Mouse (Mus musculus) heart, embryonic 10.5 days (tissue): ENCODE results near the gene Gpr45. TPM values are rescaled to one million over a fixed set of nuclear protein-coding genes. Genes with fewer than 3 reads are reported as not detected.
A peak's percentile ranks its signal among the peaks of the same experiment; 100 is the strongest.

Experiments
- DNase-seq: peaks from one replicate; pipeline ENCODE4 v3.0.0-alpha.2; 2017; ENCODE audit warnings: low spot score
- H3K27ac ChIP-seq: fragments of 300-500 bp; sonication (generic); 2 replicates; pipeline ENCODE4 v1.5.1; 2016; ENCODE audit warnings: mild to moderate bottlenecking
- H3K27me3 ChIP-seq: fragments of 300-500 bp; sonication (generic); 2 replicates; pipeline ENCODE4 v1.6.1; 2016; ENCODE audit warnings: mild to moderate bottlenecking; ENCODE audit not compliant: poor library complexity, insufficient read depth, severe bottlenecking
- H3K36me3 ChIP-seq: fragments of 300-500 bp; sonication (generic); 2 replicates; pipeline ENCODE4 v1.6.1; 2016; ENCODE audit warnings: mild to moderate bottlenecking, moderate library complexity
- H3K4me1 ChIP-seq: fragments of 300-500 bp; sonication (generic); 2 replicates; pipeline ENCODE4 v1.6.1; 2016; ENCODE audit warnings: mild to moderate bottlenecking
- H3K4me3 ChIP-seq: fragments of 300-500 bp; sonication (generic); 2 replicates; pipeline ENCODE4 v1.5.1; 2016; ENCODE audit warnings: mild to moderate bottlenecking, moderate library complexity
- H3K9me3 ChIP-seq: fragments of 300-500 bp; sonication (generic); 2 replicates; pipeline ENCODE4 v1.6.1; 2016; ENCODE audit warnings: mild to moderate bottlenecking, moderate library complexity
- WGBS: fragments of 180-500 bp; shearing (Covaris S2); methylation state at CpG from one replicate; pipeline ENCODE4 v1.1.7; 2016; 5-methylcytosine and 5-hydroxymethylcytosine counted together
- polyA plus RNA-seq: library from polyadenylated mRNA; unstranded; fragments of >200 nt; fragmentation: Nextera tagmentation; extraction: Ambion mirVana; gene quantifications from 2 replicates; pipeline ENCODE4 v1.2.1, GENCODE M21; 2016

Gene Gpr45
- 3.1 and 4.9 TPM in 2 replicates for polyA plus RNA-seq

DNA sequence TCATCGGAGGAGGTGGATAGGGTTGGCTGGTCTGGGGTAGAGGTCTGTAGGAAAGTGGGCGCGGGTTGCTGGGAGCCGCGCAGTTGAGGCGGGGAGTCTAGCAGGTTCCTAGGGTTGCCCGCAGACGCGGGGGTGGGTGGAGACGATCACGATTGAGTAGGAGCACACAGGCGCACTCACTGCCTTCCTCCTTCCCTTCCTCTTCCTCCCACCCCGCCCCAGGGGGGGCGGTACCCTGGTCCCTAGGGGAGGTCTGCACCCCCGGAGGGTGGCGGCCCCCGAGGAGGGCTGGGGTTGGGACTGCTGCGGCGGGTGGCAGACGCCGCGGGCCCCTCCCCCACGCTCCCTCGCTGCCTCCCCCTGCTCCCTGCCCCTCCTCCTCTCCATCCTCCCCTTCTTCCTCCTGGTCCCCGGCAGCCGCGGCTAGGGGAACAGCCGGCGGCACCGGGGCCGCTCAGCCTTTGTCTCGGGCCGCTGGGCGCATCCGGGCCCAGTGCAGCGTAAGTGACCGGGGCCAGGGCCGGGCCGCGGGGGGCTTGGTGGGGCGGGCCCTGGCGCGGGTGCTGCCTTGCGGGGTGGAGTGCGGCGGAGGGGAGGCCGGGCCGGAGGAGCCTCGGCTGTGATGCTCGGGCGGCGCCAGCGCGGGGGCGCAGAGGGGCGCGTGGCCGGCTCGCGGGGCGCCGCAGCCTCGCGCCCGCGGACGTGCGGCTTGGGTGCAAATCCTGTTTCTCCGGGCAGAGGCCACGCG lies at the start of gene Gpr45:
Gene Gpr45 (plus strand): TSS at position 139 of the 748 bp plus-strand sequence.
- DNase-seq = no peak
- peak within 1 kb of the TSS; percentile 86 for H3K4me3 ChIP-seq
- H3K27ac ChIP-seq = peak within 1 kb of the TSS; percentile 93
- no peaks in the 10 kb centered on the region for H3K9me3 ChIP-seq
- peaks cover 12% of the 10 kb centered on the region for H3K4me1 ChIP-seq
- peaks cover 11% of the 10 kb centered on the region; the same call in 1 of the 2 replicates for H3K27me3 ChIP-seq
- H3K36me3 ChIP-seq = no peaks in the 10 kb centered on the region
- under 1% methylated on average over 71 of the region's 71 CpGs for WGBS

DNA sequence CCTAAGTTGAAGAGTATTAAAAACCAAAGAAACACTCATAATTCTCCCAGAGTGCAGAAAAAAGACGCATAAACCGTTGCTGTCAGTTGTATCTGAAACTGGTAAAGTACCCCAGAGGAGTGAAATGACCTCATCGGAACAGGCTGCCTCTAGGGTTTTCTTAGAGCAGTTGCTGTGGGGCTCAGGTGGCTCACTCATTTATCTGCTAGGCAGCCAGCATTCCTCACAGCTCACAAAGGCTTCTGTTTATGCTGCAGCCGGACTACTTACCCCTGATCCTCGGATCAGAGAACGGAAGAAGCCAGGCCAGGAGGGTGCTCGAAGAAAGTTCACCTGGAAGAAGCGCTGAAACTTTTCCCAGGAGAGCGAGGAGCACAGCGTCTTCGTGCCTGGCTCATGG lies 47.5 kb upstream of the Gpr45 start:
- DNase-seq = peak; percentile 71
- WGBS = 87% methylated on average over 11 of the region's 11 CpGs
- H3K27ac ChIP-seq = no peak overlapping the region
- H3K36me3 ChIP-seq = peaks cover 30% of the 10 kb centered on the region
- no peaks in the 10 kb centered on the region for H3K27me3 ChIP-seq
- H3K9me3 ChIP-seq = no peaks in the 10 kb centered on the region
- H3K4me3 ChIP-seq = no peak overlapping the region
- 0 out of 2 replicates have a peak, but pooled peaks cover 5% of the 10 kb centered on the region for H3K4me1 ChIP-seq

DNA sequence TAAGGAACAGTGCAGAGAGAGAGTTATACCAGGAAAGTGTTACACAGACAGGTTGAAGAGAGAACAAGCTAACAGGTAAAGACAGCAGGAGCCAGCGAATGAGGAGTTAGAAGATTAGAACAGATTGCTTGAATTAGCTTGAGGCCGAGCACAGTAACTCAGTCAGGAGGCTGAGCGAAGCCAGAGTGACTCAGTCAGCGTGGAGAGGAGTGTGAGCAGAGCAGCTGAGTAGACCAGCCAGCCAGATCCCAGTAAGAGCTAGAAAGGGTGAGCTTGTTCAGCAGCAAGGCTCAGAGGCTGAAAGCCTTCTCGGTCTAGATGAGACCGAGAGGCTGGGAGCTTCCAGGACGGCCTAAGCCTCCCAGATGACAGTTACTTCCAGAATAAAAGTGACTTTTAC lies 46.0 kb upstream of the Gpr45 start:
- peak; percentile 39 for DNase-seq
- Histone ChIP-seq H3K9me3 (no peaks in the 10 kb centered on the region), H3K4me1 (peaks cover 15% of the 10 kb centered on the region; the same call in 1 of the 2 replicates), H3K27me3 (no peaks in the 10 kb centered on the region), H3K27ac (no peak overlapping the region), H3K4me3 (no peak overlapping the region), H3K36me3 (peaks cover 18% of the 10 kb centered on the region)
- WGBS = 83% methylated on average over 7 of the region's 7 CpGs

GRCm38 (mm10) chr1:42907153-42907552 lies 45.5 kb upstream of the Gpr45 start:
- H3K27ac ChIP-seq = no peak overlapping the region
- H3K36me3 ChIP-seq = peaks cover 18% of the 10 kb centered on the region
- H3K4me3 ChIP-seq = no peak overlapping the region
- WGBS = 56% methylated on average over 4 of the region's 4 CpGs
- peak; percentile 52 for DNase-seq
- H3K4me1 ChIP-seq = peaks cover 15% of the 10 kb centered on the region; the same call in 1 of the 2 replicates
- H3K9me3 ChIP-seq = no peaks in the 10 kb centered on the region
- no peaks in the 10 kb centered on the region for H3K27me3 ChIP-seq

- no peak for DNase-seq
- H3K4me3 ChIP-seq = no peak overlapping the region
- H3K27ac ChIP-seq = no peak overlapping the region
- no peaks in the 10 kb centered on the region for H3K36me3 ChIP-seq
- H3K4me1 ChIP-seq = peaks cover 12% of the 10 kb centered on the region; the same call in 1 of the 2 replicates
- no peaks in the 10 kb centered on the region for H3K9me3 ChIP-seq
- no peaks in the 10 kb centered on the region for H3K27me3 ChIP-seq
- 16% methylated on average over 4 of the region's 4 CpGs for WGBS
These were observed 37.6 kb upstream of the Gpr45 start for GRCm38 (mm10) chr1:42915062-42915461.

- Histone ChIP-seq H3K27ac (no peak overlapping the region), H3K4me1 (peaks cover 3% of the 10 kb centered on the region; the same call in 1 of the 2 replicates), H3K9me3 (no peaks in the 10 kb centered on the region), H3K27me3 (no peaks in the 10 kb centered on the region), H3K36me3 (no peaks in the 10 kb centered on the region), H3K4me3 (no peak overlapping the region)
- no peak for DNase-seq
- WGBS = 77% methylated on average over 7 of the region's 7 CpGs
These were observed 36.0 kb upstream of the Gpr45 start for GRCm38 (mm10) chr1:42916719-42917118.

DNA sequence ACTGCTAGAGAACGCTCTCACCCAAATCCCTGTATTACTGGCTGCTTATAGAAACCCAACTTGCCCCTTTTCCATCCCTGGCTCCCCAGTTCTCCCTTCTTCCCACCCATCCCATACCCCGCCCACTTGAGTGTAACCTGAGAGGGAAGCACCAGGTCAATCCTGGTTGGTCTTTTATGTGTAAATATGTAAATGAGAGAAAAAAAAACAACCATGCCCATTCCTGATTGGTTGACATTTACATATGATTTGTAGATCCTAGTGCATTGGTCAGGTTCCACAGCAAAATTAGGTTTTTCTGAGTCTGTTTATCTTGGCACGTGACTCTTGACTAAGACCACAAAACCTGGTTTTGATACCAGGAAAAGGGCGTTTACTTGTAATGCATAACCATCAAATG lies 34.8 kb upstream of the Gpr45 start:
- Histone ChIP-seq H3K9me3 (no peaks in the 10 kb centered on the region), H3K27me3 (no peaks in the 10 kb centered on the region), H3K4me1 (peaks cover 3% of the 10 kb centered on the region; the same call in 1 of the 2 replicates), H3K27ac (no peak overlapping the region), H3K36me3 (no peaks in the 10 kb centered on the region), H3K4me3 (peak overlapping the region; percentile 33; the same call in 1 of the 2 replicates)
- WGBS = 13% methylated on average over 4 of the region's 4 CpGs
- no peak for DNase-seq

- WGBS = 64% methylated on average over 5 of the region's 5 CpGs
- Histone ChIP-seq H3K36me3 (no peaks in the 10 kb centered on the region), H3K27me3 (no peaks in the 10 kb centered on the region), H3K4me3 (no peak overlapping the region), H3K4me1 (no peaks in the 10 kb centered on the region), H3K9me3 (no peaks in the 10 kb centered on the region), H3K27ac (no peak overlapping the region)
- no peak for DNase-seq
These were observed 28.7 kb upstream of the Gpr45 start for GRCm38 (mm10) chr1:42923924-42924323.

- WGBS = 68% methylated on average over 1 of the region's 1 CpGs
- no peak for DNase-seq
- Histone ChIP-seq H3K27me3 (no peaks in the 10 kb centered on the region), H3K36me3 (no peaks in the 10 kb centered on the region), H3K4me3 (no peak overlapping the region), H3K4me1 (no peaks in the 10 kb centered on the region), H3K9me3 (no peaks in the 10 kb centered on the region), H3K27ac (no peak overlapping the region)
These were observed 19.1 kb upstream of the Gpr45 start for GRCm38 (mm10) chr1:42933613-42934012.

- Histone ChIP-seq H3K27me3 (peaks cover 8% of the 10 kb centered on the region; the same call in 1 of the 2 replicates), H3K4me3 (no peak overlapping the region), H3K9me3 (no peaks in the 10 kb centered on the region), H3K4me1 (peaks cover 10% of the 10 kb centered on the region), H3K36me3 (no peaks in the 10 kb centered on the region), H3K27ac (no peak overlapping the region)
- peak; percentile 71 for DNase-seq
- WGBS = 68% methylated on average over 4 of the region's 4 CpGs
These were observed 4.2 kb upstream of the Gpr45 start for GRCm38 (mm10) chr1:42948486-42948885.

GRCm38 (mm10) chr1:42953482-42953822 lies 780 bp downstream of the Gpr45 start:
- WGBS = 2% methylated on average over 16 of the region's 16 CpGs
- H3K9me3 ChIP-seq = no peaks in the 10 kb centered on the region
- peaks cover 12% of the 10 kb centered on the region for H3K4me1 ChIP-seq
- peak overlapping the region; percentile 93 for H3K27ac ChIP-seq
- H3K27me3 ChIP-seq = peaks cover 11% of the 10 kb centered on the region; the same call in 1 of the 2 replicates
- DNase-seq = no peak
- H3K4me3 ChIP-seq = peak overlapping the region; percentile 86
- no peaks in the 10 kb centered on the region for H3K36me3 ChIP-seq

DNA sequence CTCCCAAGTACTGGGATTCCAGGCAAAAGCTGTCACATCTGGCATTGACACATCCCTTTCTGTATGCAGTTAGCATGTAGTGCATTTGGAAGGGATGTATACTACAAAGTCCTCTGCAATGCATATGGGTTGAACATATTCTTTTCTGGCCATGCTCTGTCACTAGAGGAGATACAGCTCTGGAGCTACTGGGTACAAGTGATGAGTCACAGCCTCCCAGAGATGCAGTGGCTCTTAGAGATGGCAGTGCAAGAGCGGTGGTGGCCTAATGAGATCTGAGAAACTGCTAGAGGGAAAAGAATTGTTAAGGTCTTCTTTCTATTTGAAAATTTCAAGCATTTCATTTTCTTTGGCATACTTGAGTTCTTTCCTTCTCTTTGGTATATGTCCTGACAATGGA lies 4.2 kb downstream of the Gpr45 start:
- Histone ChIP-seq H3K27ac (no peak overlapping the region), H3K36me3 (no peaks in the 10 kb centered on the region), H3K9me3 (no peaks in the 10 kb centered on the region), H3K27me3 (0 out of 2 replicates have a peak, but pooled peaks cover 11% of the 10 kb centered on the region), H3K4me1 (peaks cover 12% of the 10 kb centered on the region), H3K4me3 (no peak overlapping the region)
- 71% methylated on average over 1 of the region's 1 CpGs for WGBS
- DNase-seq = no peak

DNA sequence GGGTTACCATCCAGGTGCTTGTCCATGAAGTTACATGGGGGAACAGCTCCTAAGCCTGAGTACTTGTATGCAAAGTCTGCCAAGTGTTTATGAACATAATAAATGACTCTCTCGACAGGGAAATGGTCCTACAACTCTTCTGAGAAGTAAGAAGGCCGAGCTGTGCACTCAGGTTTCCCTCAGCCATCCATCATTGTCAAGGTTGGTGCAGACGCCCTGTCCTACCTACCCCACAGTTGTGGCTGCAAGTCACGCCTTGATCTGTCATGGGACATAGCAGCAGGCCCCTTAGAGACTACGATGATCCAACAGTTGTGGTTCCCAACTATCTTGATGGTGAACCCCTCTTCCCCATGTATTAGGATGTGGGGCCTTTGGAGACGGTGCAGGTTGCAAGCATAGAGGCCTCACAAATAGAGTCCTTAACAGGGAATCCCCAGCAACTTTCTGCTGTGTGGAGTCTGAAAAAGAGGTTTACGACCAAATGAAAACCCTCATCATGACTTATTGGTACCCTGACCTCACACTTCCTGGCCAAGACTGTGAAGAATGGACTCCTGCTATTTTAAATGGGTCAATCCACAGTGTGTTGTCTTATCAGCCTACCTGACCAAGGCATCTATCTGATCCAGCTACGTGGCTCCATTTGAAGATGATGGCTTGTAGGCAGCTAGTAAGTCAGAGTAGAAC lies 30.6 kb downstream of the Gpr45 start:
- H3K9me3 ChIP-seq = no peaks in the 10 kb centered on the region
- H3K27me3 ChIP-seq = no peaks in the 10 kb centered on the region
- H3K4me1 ChIP-seq = no peaks in the 10 kb centered on the region
- no peak overlapping the region for H3K4me3 ChIP-seq
- no peak overlapping the region for H3K27ac ChIP-seq
- no peaks in the 10 kb centered on the region for H3K36me3 ChIP-seq
- WGBS = 71% methylated on average over 8 of the region's 8 CpGs
- no peak for DNase-seq
